Mouse (Mus musculus) small intestine, adult 2 months (tissue): ENCODE results near the gene Ugt2b38.

Experiments
- CTCF ChIP-seq: fragments of 200-500 bp; IDR thresholded peaks from 2 replicates; pipeline ENCODE4 v1.5.1; 2012; ENCODE audit warnings: low read depth, mild to moderate bottlenecking, control low read depth, inconsistent platforms, low read length, moderate library complexity, mixed read lengths; ENCODE audit not compliant: insufficient replicate concordance, insufficient read length; ENCODE audit errors: extremely low read depth
- POLR2A ChIP-seq: fragments of 200-500 bp; IDR thresholded peaks from 2 replicates; pipeline ENCODE4 v1.6.1; 2012; ENCODE audit warnings: low read depth, mild to moderate bottlenecking, control low read depth, inconsistent platforms, low read length, moderate library complexity

- TF ChIP-seq POLR2A (no peak), CTCF (no peak)
These were observed 1.7 kb upstream of the Ugt2b38 start for GRCm38 (mm10) chr5:87425676-87426075.
